Mouse (Mus musculus) cortical plate, adult 2 months (tissue): ENCODE results near the gene Asb6.
A peak's percentile ranks its signal among the peaks of the same experiment; 100 is the strongest.

Experiments used
- CTCF ChIP-seq: fragments of 200-500 bp; IDR thresholded peaks from 2 replicates; pipeline ENCODE4 v1.5.1; 2011; ENCODE audit warnings: mild to moderate bottlenecking, control low read depth, low read length; ENCODE audit not compliant: insufficient read depth; ENCODE audit errors: extremely low read depth
- POLR2A ChIP-seq: fragments of 200-500 bp; IDR thresholded peaks from 2 replicates; pipeline ENCODE4 v1.6.1; 2011; ENCODE audit warnings: mild to moderate bottlenecking, low read length, control low read depth; ENCODE audit not compliant: insufficient read depth; ENCODE audit errors: extremely low read depth

GRCm38 (mm10) chr2:30829315-30829714, 818 bp downstream of the Asb6 start:
- peak; percentile 40 for TF ChIP-seq CTCF
- TF ChIP-seq POLR2A: no peak
